Mouse (Mus musculus) heart, adult 18-20 months (tissue): ENCODE measurements around the gene Grm3. TPM values are rescaled to one million over a fixed set of nuclear protein-coding genes. Genes with fewer than 3 reads are reported as not detected.
A peak's percentile ranks its signal among the peaks of the same experiment; 100 is the strongest.

Experiments
- DNase-seq, 2 experiments: peaks; one replicate each; pipeline ENCODE4 v3.0.0; 2021 to 2022; ENCODE audit warnings: mixed read lengths in 1 of 2
- long read RNA-seq, 2 experiments: library from polyadenylated mRNA; stranded (forward); transcript quantifications; one replicate each; pipeline ENCODE4 v2.0.0; 2021
- total RNA-seq, 2 experiments: library from RNA; stranded (reverse); gene quantifications; 2 replicates each; pipeline ENCODE4 v1.2.3; 2021

Grm3 gene
- total RNA-seq: under 1 TPM in 1 of 2 experiments, not detected in 1; 0.07 TPM
- long read RNA-seq, experiment 1: 0 reads
- long read RNA-seq, experiment 2, partial matches to known transcripts: 0 of 1 reads
- long read RNA-seq, experiment 2, other reads (novel, unspliced or antisense): 1 of 1 reads

DNA sequence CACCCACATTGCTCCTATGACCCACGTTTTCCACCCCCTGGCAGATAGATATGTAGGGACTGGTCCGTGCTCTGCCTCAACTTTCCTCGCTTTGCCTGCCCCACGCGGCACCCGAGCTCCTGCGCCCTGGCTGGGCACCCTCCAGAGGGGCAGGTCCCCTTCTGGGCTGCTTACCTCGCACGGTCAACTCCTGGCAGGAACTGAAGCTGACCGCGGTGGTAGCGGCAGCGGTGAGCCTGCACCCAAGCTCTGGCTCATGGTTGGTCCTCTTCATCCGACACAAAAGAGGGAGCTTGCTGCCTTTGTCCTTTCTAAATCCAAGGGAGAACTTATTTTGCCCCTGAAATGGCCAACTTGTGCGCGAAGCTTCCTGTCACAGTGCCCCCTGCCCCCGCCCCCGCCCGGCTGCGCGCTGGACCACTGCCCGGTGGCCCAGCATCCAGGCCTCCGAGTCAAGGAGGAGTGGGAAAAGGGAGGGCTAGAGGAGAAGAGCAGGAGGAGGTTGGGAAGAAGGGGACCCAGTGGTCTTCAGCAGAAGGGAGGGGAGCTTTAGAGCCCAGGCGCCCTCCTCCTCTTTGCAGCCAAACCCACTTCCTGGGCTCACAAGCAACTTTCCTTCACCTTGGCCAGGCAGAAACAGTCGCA is at the start of gene Grm3:
Gene Grm3, minus strand, starts transcription at position 215 of the 645 bp plus-strand sequence.
- peak in 1 of 2 experiments; percentile 2 for DNase-seq

DNA sequence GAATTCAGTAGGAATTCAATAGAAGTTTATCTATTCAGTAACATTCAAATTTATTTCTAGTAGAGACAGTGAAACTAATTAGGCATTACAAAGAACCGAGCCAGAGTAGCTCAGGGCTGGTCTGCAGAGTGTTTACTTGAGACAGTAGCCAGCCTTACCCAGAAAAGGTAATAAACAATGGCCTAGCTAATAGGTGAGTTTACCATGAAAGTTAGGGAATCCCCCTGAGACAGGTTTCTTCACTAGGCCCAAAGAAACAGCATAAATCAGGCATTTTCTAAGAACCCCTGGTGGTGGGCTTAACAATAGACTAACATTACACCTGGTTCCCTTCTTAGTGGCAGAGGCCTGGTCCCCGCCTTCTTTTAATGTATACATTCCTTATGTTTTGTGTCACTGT is 30.8 kb upstream of the Grm3 start:
- no peak for DNase-seq

DNA sequence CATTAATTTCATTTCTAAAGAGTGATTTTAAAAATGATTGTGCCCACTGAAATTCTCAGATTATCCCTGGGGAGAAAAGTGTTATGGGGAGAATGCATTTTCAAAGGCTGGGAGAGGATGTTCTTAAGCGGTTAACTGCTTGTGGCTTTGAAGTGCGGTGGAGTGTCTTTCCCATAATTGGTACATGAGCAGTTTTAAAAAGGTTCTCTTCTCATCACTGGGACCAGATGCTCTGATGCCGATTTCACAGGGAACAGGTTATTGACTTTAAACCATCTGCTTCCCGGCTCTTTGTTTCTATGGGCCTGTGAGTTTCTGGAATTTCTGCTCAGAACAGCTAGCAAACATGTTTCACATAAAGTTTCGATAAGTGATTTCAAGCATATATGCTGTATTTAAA is 23.2 kb upstream of the Grm3 start:
- no peak for DNase-seq

DNA sequence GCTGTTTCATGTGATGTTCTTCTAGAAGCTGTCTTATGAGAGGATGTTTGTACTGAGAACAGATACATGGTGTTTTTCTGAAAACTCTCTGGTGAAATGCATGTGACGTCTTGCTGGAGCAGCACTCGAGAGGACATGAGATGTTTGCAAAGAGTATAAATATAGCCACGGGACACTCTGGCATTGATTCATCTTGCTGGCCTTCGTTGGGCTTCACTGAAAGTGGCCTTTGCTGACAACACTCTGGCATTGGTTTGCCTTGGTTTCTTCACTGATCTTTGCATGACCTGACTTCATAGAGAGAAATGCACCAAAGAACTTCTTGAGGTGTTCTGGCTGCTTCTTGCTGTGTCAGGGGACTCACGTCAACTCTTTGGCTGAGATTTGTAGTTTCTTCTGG is 19.1 kb upstream of the Grm3 start:
- peak; percentile 51 to 57 for DNase-seq

DNA sequence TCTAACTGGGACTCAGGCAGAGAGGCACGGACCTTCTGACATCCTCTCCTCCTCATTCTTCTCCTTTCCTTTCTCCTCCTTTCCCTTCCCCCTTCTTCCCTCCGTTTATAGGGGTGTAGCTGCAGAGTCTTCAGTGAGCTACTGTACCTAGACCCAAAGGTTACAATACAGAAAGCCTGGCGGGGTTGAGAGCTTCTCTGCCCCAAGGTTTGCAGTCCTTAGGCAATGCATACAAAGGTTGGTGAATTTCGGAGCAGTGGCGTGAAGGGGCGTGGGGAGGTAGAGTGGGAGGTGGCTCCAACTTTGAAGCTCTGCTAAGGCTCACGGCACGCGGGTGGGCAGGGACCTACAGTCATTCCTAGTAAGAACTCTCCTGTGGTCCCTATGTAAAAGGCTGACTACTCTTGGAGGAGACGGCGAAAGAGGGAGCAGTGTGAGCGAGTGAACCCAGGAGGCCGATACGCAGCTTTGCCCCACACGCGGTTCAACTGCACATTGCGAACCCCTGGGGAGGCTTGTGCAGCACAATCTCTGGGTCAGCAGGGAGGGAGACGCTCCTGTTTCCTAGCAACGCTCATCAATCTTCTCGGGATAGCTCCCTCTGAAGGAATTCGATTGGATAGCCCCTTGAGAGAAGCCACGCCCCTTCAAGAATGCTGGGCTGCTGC is 765 bp upstream of the Grm3 start:
- DNase-seq: peak in 1 of 2 experiments; percentile 8

DNA sequence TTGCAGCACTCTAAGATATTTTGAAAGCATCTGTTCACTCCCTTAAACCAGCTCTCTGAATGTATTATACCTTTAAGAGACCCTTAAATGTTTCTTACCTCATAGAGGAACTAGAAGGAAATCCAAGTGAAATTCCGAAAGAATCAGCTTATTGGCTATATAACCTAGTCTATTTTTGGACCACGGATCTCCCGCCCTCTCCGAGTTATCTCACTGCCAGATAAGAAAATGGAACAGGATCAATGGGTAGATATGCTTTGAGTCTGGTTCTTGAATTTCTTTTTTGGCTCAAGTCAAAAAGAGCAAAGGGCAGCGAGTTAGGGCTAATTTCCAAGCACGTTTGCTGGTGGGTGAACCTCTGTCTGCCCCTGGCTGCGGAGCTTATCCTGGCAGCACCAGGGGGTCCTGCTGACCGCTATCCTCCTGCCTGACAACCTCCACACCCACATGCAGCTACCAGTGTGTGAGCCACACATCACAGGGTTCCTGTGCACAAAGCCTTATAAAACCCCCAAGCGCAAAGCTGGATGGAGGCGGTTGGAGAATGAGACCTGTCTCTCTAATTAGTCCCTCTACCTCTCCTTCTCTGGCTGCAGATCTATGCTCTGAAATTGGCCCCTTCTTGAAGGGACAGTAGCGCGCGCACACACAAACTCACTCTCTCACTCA is 549 bp downstream of the Grm3 start:
- peak in 1 of 2 experiments; percentile 2 for DNase-seq

DNA sequence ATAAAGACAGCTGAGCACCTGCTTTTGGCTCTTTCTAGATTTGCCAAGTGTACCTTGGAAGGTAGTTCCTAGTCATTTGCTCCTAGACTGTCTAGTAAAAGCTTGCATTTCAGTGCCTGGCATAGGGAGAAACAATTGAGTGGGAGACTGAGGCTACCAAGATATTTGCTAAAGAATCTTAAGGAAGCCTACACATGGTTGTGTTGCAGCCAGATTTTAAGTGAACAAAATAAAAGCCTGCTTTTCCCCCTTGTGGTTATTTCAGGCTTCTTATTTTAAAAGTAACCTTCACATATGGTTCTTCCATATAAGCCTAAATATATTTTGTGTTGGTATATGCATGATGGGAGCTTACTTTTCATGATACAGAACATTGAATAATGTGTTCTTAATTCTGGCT is 3.8 kb downstream of the Grm3 start:
- no peak for DNase-seq

DNA sequence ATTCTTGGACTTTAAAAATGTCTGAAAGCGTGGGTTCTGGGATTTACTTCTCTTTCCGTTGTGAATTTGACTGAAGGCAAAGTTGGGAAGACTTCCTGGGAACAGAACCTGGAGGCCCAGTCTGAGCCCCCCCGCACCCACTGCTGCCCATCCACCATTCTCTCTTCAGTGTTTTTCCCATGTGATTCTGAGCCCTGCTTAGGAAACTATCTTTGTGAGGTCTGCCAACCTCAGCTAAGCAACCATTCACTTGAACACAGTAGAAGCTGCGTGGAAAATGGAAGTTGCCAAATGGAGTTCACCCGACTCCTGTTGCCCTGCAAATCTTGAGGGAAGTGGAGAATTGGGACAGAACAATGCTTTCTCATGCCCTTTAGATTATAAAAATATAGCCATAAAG is 8.7 kb downstream of the Grm3 start:
- DNase-seq: no peak

DNA sequence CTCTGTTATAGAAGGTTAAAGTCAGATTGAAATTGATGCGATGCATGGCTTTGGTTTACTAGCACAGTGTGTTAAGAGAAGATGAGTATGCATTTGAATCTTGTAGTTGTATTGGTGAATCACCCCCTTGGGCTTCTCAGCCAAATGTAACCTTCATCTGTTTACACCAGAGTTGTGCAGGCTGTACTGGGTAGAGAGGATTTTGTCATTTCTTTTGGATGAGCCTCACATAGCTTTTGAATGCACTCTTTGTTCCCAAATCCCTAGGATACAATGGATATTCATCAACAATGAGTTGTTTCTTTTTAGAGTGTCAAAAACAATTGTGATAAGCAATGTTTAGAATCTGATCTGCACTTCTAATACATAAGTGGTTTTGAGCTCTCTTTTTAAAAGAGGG is 17.9 kb downstream of the Grm3 start:
- DNase-seq: no peak

DNA sequence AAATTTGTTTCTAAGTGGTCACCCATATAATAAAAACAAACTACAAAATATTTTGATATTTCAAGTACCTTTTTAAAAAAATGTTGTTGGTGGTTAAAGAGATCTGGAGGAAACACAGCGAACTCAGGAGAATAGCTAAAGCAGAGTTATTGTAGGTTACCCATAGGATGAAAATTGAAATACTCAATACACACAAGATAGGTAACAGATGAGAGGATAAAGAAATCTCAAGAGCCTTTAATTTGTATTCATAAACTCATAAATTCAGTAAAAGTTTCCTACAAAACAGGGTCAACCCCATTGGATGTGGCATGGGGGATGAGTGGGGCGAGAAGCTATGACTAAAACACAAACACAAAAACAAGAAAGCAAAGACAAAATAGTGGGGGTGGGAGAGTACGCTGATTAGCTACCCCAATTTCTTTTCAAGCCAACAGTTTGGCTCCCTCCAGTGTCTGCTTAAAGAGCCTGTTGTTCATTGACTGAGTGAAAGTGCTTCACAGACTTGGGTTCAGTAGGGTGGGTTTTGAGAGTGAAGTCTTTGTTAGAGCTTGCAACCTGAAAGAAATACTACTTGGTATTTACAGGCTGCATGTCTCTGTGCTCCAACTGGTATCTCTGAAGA is 21.5 kb downstream of the Grm3 start:
- peak in 1 of 2 experiments; percentile 3 for DNase-seq

DNA sequence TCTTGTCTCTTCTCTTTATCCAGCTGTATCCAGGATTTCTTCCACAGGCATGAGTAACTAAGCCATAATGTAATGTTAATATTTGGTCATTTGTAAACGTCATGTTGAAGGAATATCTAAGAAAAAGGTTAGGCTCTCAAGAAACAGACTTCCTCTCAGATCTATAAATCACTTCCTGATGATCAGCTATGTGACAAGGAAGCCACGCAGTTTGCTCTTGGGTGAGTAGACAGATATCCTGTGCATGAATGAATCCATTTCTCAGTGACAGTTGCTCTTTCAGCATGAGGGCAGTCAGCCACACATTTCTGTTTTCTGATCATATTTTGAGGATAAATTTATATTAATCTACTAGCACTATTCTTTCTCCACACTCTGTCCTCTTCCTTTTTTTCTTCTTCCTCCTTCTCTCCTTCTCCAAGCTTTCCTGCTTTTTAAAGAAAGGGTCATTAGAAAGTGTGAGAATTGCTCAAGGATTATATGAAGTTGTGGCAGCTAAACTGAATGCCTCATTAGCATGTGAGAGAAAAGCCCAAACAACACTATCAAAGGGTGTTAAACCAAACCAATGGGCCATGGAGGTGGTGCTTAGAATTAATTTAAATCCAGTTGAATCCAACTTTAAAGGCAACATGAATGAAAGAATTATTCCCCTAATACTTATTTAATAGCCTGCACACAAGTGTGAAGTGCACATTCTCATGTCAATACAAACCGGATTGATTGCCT is 22.1 kb downstream of the Grm3 start:
- no peak for DNase-seq

DNA sequence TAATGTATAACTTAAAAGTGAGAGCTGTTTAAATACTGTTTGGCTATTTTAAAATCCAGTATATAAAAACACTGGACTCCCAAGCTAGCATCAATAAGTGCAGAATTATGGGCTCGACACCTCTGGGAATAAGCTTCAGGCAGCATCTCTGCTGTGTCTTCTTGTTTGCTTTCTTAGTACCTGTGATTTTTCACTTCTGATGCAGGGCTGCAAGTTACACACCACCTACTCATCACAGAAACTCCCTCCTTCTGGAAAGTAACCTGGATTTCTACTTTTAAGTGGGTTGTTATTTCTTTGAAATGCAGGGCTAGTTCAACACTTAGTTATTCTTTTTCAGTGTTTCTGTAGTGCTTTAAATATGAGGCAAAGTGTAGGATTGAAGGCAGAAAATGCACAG is 32.6 kb downstream of the Grm3 start:
- DNase-seq: no peak

DNA sequence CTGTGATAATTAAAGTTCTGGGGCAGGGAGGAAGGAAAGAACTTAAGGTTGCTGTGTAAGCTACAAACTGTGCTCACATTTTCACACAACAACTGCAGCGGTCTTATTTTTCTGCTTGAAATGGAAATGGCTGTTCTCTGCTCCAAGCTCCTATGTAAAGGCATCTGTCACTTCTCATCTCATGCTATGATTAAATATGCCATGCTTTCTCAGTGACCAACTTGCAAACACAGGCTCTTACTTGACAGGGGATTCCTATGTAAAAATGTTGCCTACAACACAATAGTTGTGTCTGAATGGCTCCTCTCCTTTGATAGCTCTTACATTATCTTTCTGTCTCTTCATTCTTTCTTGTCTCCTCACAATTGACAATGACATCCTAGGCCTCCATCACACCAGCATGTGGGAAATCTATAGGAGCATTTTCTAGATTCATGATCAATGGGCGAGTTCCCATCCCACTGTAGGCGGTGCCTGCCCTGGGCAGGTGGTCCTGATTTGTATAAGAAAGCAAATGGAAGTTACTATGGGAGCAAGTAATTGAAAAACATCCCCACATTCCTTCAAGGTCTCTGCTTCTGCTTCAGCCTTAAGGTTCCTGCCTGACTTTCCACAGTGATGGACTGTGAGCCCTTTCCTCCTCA is 34.2 kb downstream of the Grm3 start:
- DNase-seq: no peak

DNA sequence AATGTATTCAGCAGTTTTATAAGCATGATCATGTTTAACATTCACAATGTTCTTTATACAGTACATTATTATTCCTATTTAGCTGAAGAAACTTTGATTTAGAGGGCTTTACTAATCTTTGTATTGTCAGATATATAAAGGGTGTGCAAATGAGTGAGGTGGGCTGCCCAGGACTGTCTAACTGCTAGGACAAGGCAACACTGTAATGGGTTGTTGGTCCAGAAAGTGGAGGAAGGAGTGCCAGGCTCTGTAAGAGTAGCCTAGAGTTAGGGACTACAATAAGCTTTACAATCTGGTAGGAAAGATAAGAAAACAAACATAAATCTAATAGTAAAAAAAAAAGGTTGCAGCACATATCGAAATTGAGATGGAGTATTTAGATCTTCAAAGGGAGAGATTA is 34.8 kb downstream of the Grm3 start:
- no peak for DNase-seq

DNA sequence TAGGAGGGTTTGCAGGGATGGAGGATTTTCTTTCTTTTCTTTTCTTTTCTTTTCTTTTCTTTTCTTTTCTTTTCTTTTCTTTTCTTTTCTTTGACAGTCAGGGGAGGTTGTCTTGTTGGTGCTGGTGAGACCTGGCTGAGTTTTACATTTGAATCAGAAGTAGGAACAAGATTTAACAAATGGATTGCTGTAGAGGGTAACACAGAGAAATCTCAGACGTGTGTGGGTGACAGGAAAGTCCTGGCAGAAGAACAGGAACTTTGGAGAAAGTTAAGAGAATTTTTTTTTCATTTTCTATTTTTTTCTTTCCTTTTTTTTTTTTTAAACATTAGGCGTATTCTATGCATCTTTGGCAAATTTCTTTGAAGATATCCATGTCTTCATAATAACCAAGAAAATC is 41.8 kb downstream of the Grm3 start:
- no peak for DNase-seq

DNA sequence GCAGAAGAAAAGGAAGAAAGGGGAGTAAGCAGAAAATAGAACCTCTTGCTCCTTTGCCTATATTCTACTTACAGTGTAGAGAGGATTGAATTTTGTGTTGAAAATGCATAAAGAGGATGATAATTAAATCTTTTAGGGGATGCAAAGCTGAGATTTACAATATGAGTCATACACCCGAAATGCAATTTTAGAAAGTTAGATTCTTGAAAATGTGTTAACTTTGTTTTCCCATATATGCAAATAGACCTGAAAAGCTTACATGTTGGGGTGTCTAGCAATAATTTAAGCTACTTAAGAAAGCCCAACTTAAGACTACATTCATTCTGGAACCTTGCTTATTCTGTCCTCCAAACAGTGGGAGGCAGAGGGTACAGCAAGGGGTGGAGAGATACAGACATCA is 56.0 kb downstream of the Grm3 start:
- no peak for DNase-seq

DNA sequence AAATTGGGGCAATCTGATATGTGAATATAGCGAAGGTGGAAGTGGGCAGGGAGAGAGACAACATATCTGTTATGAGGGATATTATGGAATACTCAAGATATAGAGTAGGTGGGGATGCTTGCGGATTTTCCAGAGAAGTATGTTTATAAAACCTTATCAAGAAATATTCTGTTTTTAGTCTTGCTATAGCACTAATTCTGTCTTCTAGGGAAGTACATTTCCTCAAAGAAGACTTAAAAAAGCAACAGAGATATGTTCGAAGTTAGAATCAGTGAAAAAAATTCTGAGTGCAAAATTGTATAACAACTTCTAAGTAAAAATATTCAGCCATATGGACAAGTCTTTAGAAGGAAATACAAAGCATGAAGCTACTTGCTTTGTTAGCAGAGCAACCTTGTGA is 61.6 kb downstream of the Grm3 start:
- DNase-seq: no peak

DNA sequence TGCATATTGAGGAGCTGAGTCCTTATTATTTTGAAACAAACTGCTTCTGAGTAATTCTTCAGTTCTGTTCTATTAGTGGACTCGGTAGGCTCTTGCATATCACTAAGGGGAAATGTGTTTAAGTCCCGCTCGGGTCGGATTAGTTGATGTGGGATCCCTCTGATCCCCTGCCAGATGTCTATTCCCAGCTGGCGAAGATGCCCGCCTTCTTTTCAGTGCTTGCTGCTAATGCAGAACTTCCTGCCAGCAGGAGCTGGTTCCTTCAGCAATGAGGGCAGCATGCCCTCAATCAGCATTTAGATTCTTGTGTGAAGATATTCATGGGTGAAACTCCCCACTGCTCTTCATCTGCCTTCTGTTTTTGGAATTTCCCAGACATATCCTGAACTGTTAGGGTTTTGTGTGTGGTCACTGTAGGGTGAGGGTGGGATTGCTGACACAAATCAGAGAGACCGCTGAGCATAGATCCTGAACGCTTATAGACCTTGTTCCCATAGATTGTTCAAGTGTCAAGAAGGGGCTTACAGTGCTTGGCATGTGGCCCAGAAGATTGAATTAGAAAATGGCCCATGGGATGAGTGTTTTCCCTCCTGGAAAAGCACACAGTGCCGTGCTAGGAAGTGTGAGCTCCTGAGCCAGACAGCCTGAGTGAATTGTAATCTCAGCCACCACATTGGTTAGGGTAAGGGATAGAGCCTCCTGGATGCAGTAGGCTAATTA is 62.9 kb downstream of the Grm3 start:
- no peak for DNase-seq

DNA sequence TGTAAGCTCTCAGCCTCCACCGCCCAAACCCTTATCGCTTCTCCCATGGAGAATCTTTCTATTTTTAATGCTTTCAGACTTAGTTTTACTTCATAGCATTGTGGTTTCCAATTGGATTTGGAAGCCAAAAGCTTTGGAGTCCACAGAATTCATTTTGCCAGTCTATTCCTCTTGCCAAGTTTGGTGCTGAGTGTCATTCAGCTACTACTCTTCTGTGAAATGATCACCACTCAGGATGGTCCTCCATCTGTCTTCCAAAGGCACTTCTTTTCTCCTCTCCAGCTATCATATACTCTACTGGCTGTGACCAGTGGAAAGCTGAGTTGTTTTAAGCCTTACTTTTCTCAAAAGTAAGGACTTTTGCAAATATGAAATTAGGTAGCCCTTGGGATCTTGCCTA is 86.4 kb downstream of the Grm3 start:
- DNase-seq: no peak

DNA sequence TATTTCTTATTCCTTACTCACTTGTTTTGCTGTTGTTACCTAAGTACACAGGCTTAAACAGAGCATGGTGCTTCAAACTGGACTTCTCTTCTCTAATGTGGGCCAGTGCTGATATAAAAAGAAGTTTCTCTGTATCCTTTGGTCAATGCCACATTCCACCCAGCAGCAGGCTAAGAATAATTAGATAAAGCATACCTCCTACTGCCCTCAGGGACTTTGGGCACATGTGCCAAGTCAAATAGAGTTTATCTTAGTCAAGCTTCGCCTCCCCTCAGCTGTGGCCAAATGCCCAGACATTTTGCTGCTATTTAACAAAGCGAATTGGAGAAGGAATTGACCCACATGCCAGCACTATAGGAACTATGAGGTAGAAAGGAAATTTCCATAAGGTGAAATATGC is 97.8 kb downstream of the Grm3 start:
- peak; percentile 65 to 77 for DNase-seq

DNA sequence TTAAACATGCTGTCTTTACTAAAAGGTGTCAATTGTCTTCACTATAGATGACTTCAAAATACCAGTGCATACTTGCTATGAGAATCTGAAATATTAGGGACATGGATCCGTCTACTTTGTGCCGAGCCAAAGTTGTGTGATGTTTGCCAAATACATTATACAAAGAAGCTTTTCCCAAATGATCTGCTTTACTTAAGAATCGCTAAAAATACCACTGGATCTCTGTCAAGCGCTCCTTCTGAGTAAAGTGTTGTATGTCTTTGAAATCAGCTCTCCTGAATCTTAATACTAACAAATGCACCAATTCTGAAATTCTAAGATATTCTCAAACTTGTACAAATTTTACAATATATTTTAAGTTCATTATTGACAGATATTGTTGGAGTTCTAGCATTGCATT is 100.6 kb downstream of the Grm3 start:
- DNase-seq: no peak
